Mouse (Mus musculus) hindbrain, embryonic 14.5 days (tissue): ENCODE data around the gene Pla2g4e. TPM values are rescaled to one million over a fixed set of nuclear protein-coding genes. Genes with fewer than 3 reads are reported as not detected.

Experiments
- ATAC-seq: fragments of 200-750 bp; cut with Nextera tagmentation; 2 replicates; pipeline ENCODE4 v1.8.0; 2017; ENCODE audit warnings: moderate number of reproducible peaks, mild to moderate bottlenecking, moderate TSS enrichment, moderate library complexity; ENCODE audit not compliant: low FRiP score
- DNase-seq: peaks from one replicate; pipeline ENCODE4 v3.0.0-alpha.2; 2015; ENCODE audit warnings: low spot score
- H3K27ac ChIP-seq: fragments of 300-500 bp; sonication (generic); 2 replicates; pipeline ENCODE4 v1.5.1; 2014; ENCODE audit warnings: mild to moderate bottlenecking, moderate library complexity
- H3K27me3 ChIP-seq: fragments of 300-500 bp; sonication (generic); 2 replicates; pipeline ENCODE4 v1.6.1; 2014; ENCODE audit warnings: mild to moderate bottlenecking, low read length, mixed read lengths; ENCODE audit not compliant: control insufficient read depth, insufficient read depth
- H3K36me3 ChIP-seq: fragments of 300-500 bp; sonication (generic); replicated peaks from 2 replicates; pipeline ENCODE4 v1.6.1; 2014; ENCODE audit not compliant: control insufficient read depth, insufficient read depth
- H3K4me1 ChIP-seq: fragments of 300-500 bp; sonication (generic); replicated peaks from 2 replicates; pipeline ENCODE4 v1.6.1; 2014; ENCODE audit warnings: antibody characterized with exemption, low read length, mixed read lengths; ENCODE audit not compliant: control insufficient read depth, insufficient read depth
- H3K4me2 ChIP-seq: fragments of 300-500 bp; sonication (generic); replicated peaks from 2 replicates; pipeline ENCODE4 v1.6.1; 2014; ENCODE audit warnings: mild to moderate bottlenecking, moderate library complexity
- H3K4me3 ChIP-seq: fragments of 300-500 bp; sonication (generic); replicated peaks from 2 replicates; pipeline ENCODE4 v1.5.1; 2014; ENCODE audit warnings: mild to moderate bottlenecking, low read length
- H3K9ac ChIP-seq: fragments of 300-500 bp; sonication (generic); 2 replicates; pipeline ENCODE4 v1.6.1; 2014
- H3K9me3 ChIP-seq: fragments of 300-500 bp; sonication (generic); 2 replicates; pipeline ENCODE4 v1.6.1; 2016; ENCODE audit warnings: low read length; ENCODE audit not compliant: control insufficient read depth
- WGBS: fragments of 180-500 bp; shearing (Covaris S2); extraction: QIAGEN DNeasy Blood & Tissue Kit; methylation state at CpG from one replicate; pipeline ENCODE4 v1.1.7; 2014; 5-methylcytosine and 5-hydroxymethylcytosine counted together
- polyA plus RNA-seq: library from polyadenylated mRNA; unstranded; fragments of >200 nt; fragmentation: Nextera tagmentation; extraction: Ambion mirVana; gene quantifications from 2 replicates; pipeline ENCODE4 v1.2.1, GENCODE M21; 2014

The Pla2g4e gene
- polyA plus RNA-seq, 1 experiment from 2014 or later, result 5.2 TPM

- no peak for ATAC-seq
- Histone ChIP-seq H3K4me3 (no peak overlapping the region), H3K27ac (no peak overlapping the region), H3K4me2 (no peak overlapping the region), H3K36me3 (no peaks in the 10 kb centered on the region), H3K9ac (no peak overlapping the region), H3K9me3 (no peaks in the 10 kb centered on the region), H3K27me3 (no peaks in the 10 kb centered on the region), H3K4me1 (no peaks in the 10 kb centered on the region)
- DNase-seq, result peak; percentile 43
- 56% methylated on average over 1 of the region's 1 CpGs for WGBS
These were observed 74.4 kb downstream of the Pla2g4e start for GRCm38 (mm10) chr2:120170726-120171125.

GRCm38 (mm10) chr2:120169382-120169781, 75.8 kb downstream of the Pla2g4e start:
- Histone ChIP-seq H3K4me2 (no peak overlapping the region), H3K36me3 (no peaks in the 10 kb centered on the region), H3K27me3 (no peaks in the 10 kb centered on the region), H3K27ac (no peak overlapping the region), H3K9ac (no peak overlapping the region), H3K4me1 (no peaks in the 10 kb centered on the region), H3K9me3 (no peaks in the 10 kb centered on the region), H3K4me3 (no peak overlapping the region)
- no peak for DNase-seq
- ATAC-seq, result no peak
- WGBS, result 93% methylated on average over 3 of the region's 3 CpGs

GRCm38 (mm10) chr2:120167763-120168162, 77.4 kb downstream of the Pla2g4e start:
- no peak overlapping the region for H3K9ac ChIP-seq
- 89% methylated on average over 8 of the region's 8 CpGs for WGBS

GRCm38 (mm10) chr2:120165474-120165873, 79.7 kb downstream of the Pla2g4e start:
- ATAC-seq (no peak), DNase-seq (no peak)
- Histone ChIP-seq H3K36me3 (no peaks in the 10 kb centered on the region), H3K27me3 (no peaks in the 10 kb centered on the region), H3K27ac (no peak overlapping the region), H3K4me3 (no peak overlapping the region), H3K4me2 (no peak overlapping the region), H3K9ac (no peak overlapping the region), H3K4me1 (no peaks in the 10 kb centered on the region), H3K9me3 (no peaks in the 10 kb centered on the region)
- WGBS, result 81% methylated on average over 10 of the region's 10 CpGs

More at GRCm38 (mm10) chr2:120167763-120168162, 77.4 kb downstream of the Pla2g4e start:
- DNase-seq (no peak), ATAC-seq (no peak)
- no peaks in the 10 kb centered on the region for H3K4me1 ChIP-seq
- no peaks in the 10 kb centered on the region for H3K27me3 ChIP-seq
- H3K4me3 ChIP-seq, result no peak overlapping the region
- H3K4me2 ChIP-seq, result no peak overlapping the region
- H3K36me3 ChIP-seq, result no peaks in the 10 kb centered on the region
- H3K27ac ChIP-seq, result no peak overlapping the region
- no peaks in the 10 kb centered on the region for H3K9me3 ChIP-seq

- Histone ChIP-seq H3K4me2 (no peak overlapping the region), H3K36me3 (no peaks in the 10 kb centered on the region), H3K27ac (no peak overlapping the region), H3K4me3 (no peak overlapping the region), H3K27me3 (no peaks in the 10 kb centered on the region), H3K9me3 (no peaks in the 10 kb centered on the region), H3K4me1 (no peaks in the 10 kb centered on the region), H3K9ac (no peak overlapping the region)
- 93% methylated on average over 2 of the region's 2 CpGs for WGBS
- ATAC-seq, result no peak
- DNase-seq, result no peak
These were observed 85.7 kb downstream of the Pla2g4e start for GRCm38 (mm10) chr2:120159434-120159833.

- no peak overlapping the region for H3K4me2 ChIP-seq
- ATAC-seq (no peak), DNase-seq (no peak)
- H3K27ac ChIP-seq, result no peak overlapping the region
- no peaks in the 10 kb centered on the region for H3K36me3 ChIP-seq
- H3K9me3 ChIP-seq, result no peaks in the 10 kb centered on the region
- no peaks in the 10 kb centered on the region for H3K27me3 ChIP-seq
- WGBS, result 34% methylated on average over 1 of the region's 1 CpGs
- H3K4me1 ChIP-seq, result no peaks in the 10 kb centered on the region
- no peak overlapping the region for H3K4me3 ChIP-seq
- H3K9ac ChIP-seq, result no peak overlapping the region
These were observed 86.3 kb downstream of the Pla2g4e start for GRCm38 (mm10) chr2:120158846-120159245.

GRCm38 (mm10) chr2:120158016-120158415, 87.1 kb downstream of the Pla2g4e start:
- 60% methylated on average over 5 of the region's 5 CpGs for WGBS
- Histone ChIP-seq H3K27ac (no peak overlapping the region), H3K9me3 (no peaks in the 10 kb centered on the region), H3K9ac (no peak overlapping the region), H3K4me3 (no peak overlapping the region), H3K27me3 (no peaks in the 10 kb centered on the region), H3K4me2 (no peak overlapping the region), H3K36me3 (no peaks in the 10 kb centered on the region), H3K4me1 (no peaks in the 10 kb centered on the region)
- ATAC-seq, result no peak
- no peak for DNase-seq

- WGBS, result 76% methylated on average over 2 of the region's 2 CpGs
- no peak for ATAC-seq
- no peak overlapping the region for H3K4me3 ChIP-seq
These were observed 87.5 kb downstream of the Pla2g4e start for GRCm38 (mm10) chr2:120157606-120158005.

GRCm38 (mm10) chr2:120154361-120154894, 90.7 kb downstream of the Pla2g4e start, which contains the start of gene Ehd4:
TSS of gene Ehd4 (minus strand) at chr2:120154606.
- no peaks in the 10 kb centered on the region for H3K36me3 ChIP-seq
- under 1% methylated on average over 52 of the region's 53 CpGs for WGBS
- no peaks in the 10 kb centered on the region for H3K9me3 ChIP-seq
- peak within 1 kb of the TSS; percentile 6; the same call in 1 of the 2 replicates for H3K27ac ChIP-seq
- ATAC-seq (peak; percentile 99), DNase-seq (peak; percentile 99)
- H3K4me3 ChIP-seq, result peak within 1 kb of the TSS; percentile 59
- H3K9ac ChIP-seq, result peak within 1 kb of the TSS; percentile 60
- H3K4me1 ChIP-seq, result no peaks in the 10 kb centered on the region
- H3K4me2 ChIP-seq, result peak within 1 kb of the TSS; percentile 64
- H3K27me3 ChIP-seq, result no peaks in the 10 kb centered on the region

More at GRCm38 (mm10) chr2:120157606-120158005, 87.5 kb downstream of the Pla2g4e start:
- H3K27me3 ChIP-seq, result no peaks in the 10 kb centered on the region
- H3K36me3 ChIP-seq, result no peaks in the 10 kb centered on the region
- no peak for DNase-seq
- no peaks in the 10 kb centered on the region for H3K4me1 ChIP-seq
- H3K9ac ChIP-seq, result no peak overlapping the region
- H3K4me2 ChIP-seq, result no peak overlapping the region
- H3K27ac ChIP-seq, result no peak overlapping the region
- no peaks in the 10 kb centered on the region for H3K9me3 ChIP-seq
